13 mouse cellular contexts compared by ENCODE assay signal in the genomic region with DNA sequence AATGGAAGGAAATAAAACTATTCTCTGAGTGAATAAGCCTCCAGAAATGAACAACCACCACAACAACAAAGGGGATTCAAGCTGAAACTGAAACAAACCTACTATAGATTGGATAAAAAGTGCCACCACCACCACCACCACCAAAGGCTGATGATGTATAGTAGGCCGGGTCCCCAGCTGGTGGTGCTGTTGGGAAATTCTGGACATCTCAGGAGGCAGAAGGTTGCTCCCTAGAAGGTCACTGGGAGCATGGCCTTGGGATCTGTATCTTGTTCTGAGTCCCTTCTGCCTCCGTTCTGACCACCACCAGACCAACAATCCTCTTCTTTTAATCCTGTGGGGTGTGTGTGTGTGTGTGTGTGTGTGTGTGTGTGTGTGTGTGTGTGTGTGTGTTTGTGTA. TPM values are rescaled to one million over a fixed set of nuclear protein-coding genes. Genes with fewer than 3 reads are reported as not detected.
A peak's percentile ranks its signal among the peaks of the same experiment; 100 is the strongest.
DNase-seq lines count a peak whose midpoint lies in the region; ATAC-seq and TF ChIP-seq lines count a peak whose summit lies in the region.
"Had no signal": no experiment of that assay in that cellular context is flagged by ENCODE, and none has a peak within 500 bp of the region (broad histone marks: within the 10 kb centered on the region; RNA-seq: fewer than 3 reads in every experiment).

No protein-coding gene starts in this region.

- no peaks in the 10 kb centered on the region for H3K79me2 ChIP-seq in liver, adult 2 months (ENCODE audit: control insufficient read depth, insufficient read depth, low read length)

- H3K4me1 ChIP-seq in kidney, postnatal 0 days (replicated peaks; ENCODE audit: insufficient read depth, low read length): no peaks in the 10 kb centered on the region
- no peaks in the 10 kb centered on the region for H3K4me1 ChIP-seq in liver, adult 2 months (ENCODE audit: control insufficient read depth, insufficient read depth, low read length)
- 0 out of 2 replicates have a peak, but pooled peaks cover 3% of the 10 kb centered on the region for H3K4me1 ChIP-seq in hindbrain, embryonic 16.5 days (ENCODE audit: control insufficient read depth, insufficient read depth, low read depth, low read length)

- H3K27me3 ChIP-seq in kidney, postnatal 0 days (ENCODE audit: insufficient read depth, low read length): no peaks in the 10 kb centered on the region
- H3K27me3 ChIP-seq in liver, adult 2 months (ENCODE audit: control insufficient read depth, insufficient read depth, low read length): no peaks in the 10 kb centered on the region
- H3K27me3 ChIP-seq in hindbrain, embryonic 16.5 days (replicated peaks; ENCODE audit: control insufficient read depth, insufficient read depth, low read length): no peaks in the 10 kb centered on the region
- H3K27me3 ChIP-seq: embryonic facial prominence, embryonic 13.5 days; lung, embryonic 15.5 days had no signal

- TF ChIP-seq POLR2A in liver, adult 2 months (IDR thresholded peaks at IDR 0.05; ENCODE audit: extremely low read depth, insufficient read depth, low read length): no peak

- 63% methylated on average over 2 of the region's 2 CpGs for WGBS in kidney, postnatal 0 days
- 63% methylated on average over 2 of the region's 2 CpGs for WGBS in liver, adult 2 months
- WGBS in hindbrain, embryonic 16.5 days: 70% methylated on average over 2 of the region's 2 CpGs

- DNase-seq in kidney, postnatal 0 days (ENCODE audit: low spot score): no peak
- DNase-seq in kidney, adult 11 months: no peak
- DNase-seq in adrenal gland, adult (ENCODE audit: inconsistent age in 2 of 2, low spot score in 1 of 2): peak; percentile 46 to 80
- peak; percentile 19 for DNase-seq in liver, adult 2 months (ENCODE audit: extremely low read depth, low read depth, low spot score)
- DNase-seq: spleen, adult 18-20 months had no signal

- H3K4me3 ChIP-seq in kidney, postnatal 0 days (replicated peaks; ENCODE audit: low read depth, low read length): no peak overlapping the region
- no peak overlapping the region for H3K4me3 ChIP-seq in liver, adult 2 months (ENCODE audit: insufficient read depth, low read depth, low read length)
- no peak overlapping the region for H3K4me3 ChIP-seq in hindbrain, embryonic 16.5 days (ENCODE audit: low read length)
- H3K4me3 ChIP-seq: embryonic facial prominence, embryonic 13.5 days; hindbrain, embryonic 10.5 days; lung, embryonic 15.5 days had no signal

- peak; percentile 38; the same call in 1 of the 2 replicates for TF ChIP-seq CTCF in kidney, postnatal 0 days (IDR thresholded peaks at IDR 0.05; ENCODE audit: low read depth)
- TF ChIP-seq CTCF in liver, adult 2 months (IDR thresholded peaks at IDR 0.05; ENCODE audit: low read depth, low read length): peak; percentile 47

- H3K9ac ChIP-seq in kidney, postnatal 0 days (ENCODE audit: low read depth, low read length): no peak overlapping the region
- no peak overlapping the region for H3K9ac ChIP-seq in liver, adult 2 months (ENCODE audit: low read depth, low read length)
- H3K9ac ChIP-seq in hindbrain, embryonic 16.5 days (ENCODE audit: low read depth, low read length): no peak overlapping the region
- H3K9ac ChIP-seq: embryonic facial prominence, embryonic 13.5 days; lung, embryonic 15.5 days had no signal

- H3K9me3 ChIP-seq in kidney, postnatal 0 days (replicated peaks; ENCODE audit: low read length): no peaks in the 10 kb centered on the region
- no peaks in the 10 kb centered on the region for H3K9me3 ChIP-seq in hindbrain, embryonic 16.5 days (ENCODE audit: control insufficient read depth, low read length)
- H3K9me3 ChIP-seq: embryonic facial prominence, embryonic 13.5 days; hindbrain, embryonic 10.5 days; lung, embryonic 15.5 days had no signal

- no peak overlapping the region for H3K27ac ChIP-seq in kidney, postnatal 0 days
- no peak overlapping the region for H3K27ac ChIP-seq in liver, adult 2 months (replicated peaks; ENCODE audit: insufficient read depth, low read depth, low read length)
- H3K27ac ChIP-seq in hindbrain, embryonic 16.5 days (ENCODE audit: low read depth, low read length): no peak overlapping the region
- H3K27ac ChIP-seq: embryonic facial prominence, embryonic 13.5 days; lung, embryonic 15.5 days had no signal

- ATAC-seq in kidney, postnatal 0 days (replicated peaks; ENCODE audit: low FRiP score, low read depth): no peak
- peak; percentile 45 for ATAC-seq in CD4-positive, CD25-positive, alpha-beta regulatory T cell, adult 4 months
- ATAC-seq in frontal cortex, adult (ENCODE audit: low TSS enrichment): no peak
- no peak for ATAC-seq in monocyte, adult 5-6 weeks (replicated peaks; ENCODE audit: insufficient number of reproducible peaks, low FRiP score, low TSS enrichment, poor library complexity, severe bottlenecking)
- ATAC-seq in hindbrain, embryonic 16.5 days: no peak
- ATAC-seq: Patski had no signal

- H3K4me2 ChIP-seq in kidney, postnatal 0 days (ENCODE audit: low read length): no peak overlapping the region
- no peak overlapping the region for H3K4me2 ChIP-seq in hindbrain, embryonic 16.5 days (ENCODE audit: low read length)
- H3K4me2 ChIP-seq: embryonic facial prominence, embryonic 13.5 days; lung, embryonic 15.5 days had no signal

- H3K36me3 ChIP-seq in kidney, postnatal 0 days (ENCODE audit: insufficient read depth, low read length): no peaks in the 10 kb centered on the region
- H3K36me3 ChIP-seq in liver, adult 2 months (ENCODE audit: control insufficient read depth, insufficient read depth, low read length): no peaks in the 10 kb centered on the region
- no peaks in the 10 kb centered on the region for H3K36me3 ChIP-seq in hindbrain, embryonic 16.5 days (ENCODE audit: control insufficient read depth, insufficient read depth, low read length)
- H3K36me3 ChIP-seq: embryonic facial prominence, embryonic 13.5 days; hindbrain, embryonic 10.5 days; lung, embryonic 15.5 days had no signal

RNA-seq across cellular contexts. Expression of gene Etv6, which starts 49.3 kb away (rescaled TPM):
- polyA plus RNA-seq in kidney, postnatal 0 days (2015; fragmentation: Nextera tagmentation; extraction: Ambion mirVana): 8.9 and 9.2 TPM in 2 replicates
- polyA plus RNA-seq in CD4-positive, CD25-positive, alpha-beta regulatory T cell, adult 4 months (2017; shearing (Covaris generic)): 10 to 100 TPM in 1 of 2 experiments, 1 to 10 TPM in 1; 9.6 to 11.6 TPM
- 4.0 and 4.1 TPM in 2 replicates for total RNA-seq in liver, adult 2 months (2014; rRNA removed)
- polyA plus RNA-seq in liver, adult 2 months (2012; rRNA removed): 8.6 and 10.6 TPM in 2 replicates
- total RNA-seq in monocyte, adult 5-6 weeks (2017): 45.6 to 52.8 TPM (median 49.3 TPM) in 3 replicates
- 3.4 and 5.4 TPM in 2 replicates for polyA plus RNA-seq in hindbrain, embryonic 16.5 days (2015; fragmentation: Nextera tagmentation; extraction: Ambion mirVana)

Comparison
In these comparisons a context has a peak if more than half of its experiments do, and no peak if none do; other contexts are left out.
1. DNase-seq: peak in adrenal gland, adult (2 of 2) and liver, adult 2 months (single experiment); none in kidney, postnatal 0 days (single experiment) and kidney, adult 11 months (single experiment).